Comparison of ENCODE assay signal across 9 mouse cellular contexts in genomic region chr11:116446308-116446887, GRCm38 (mm10). TPM values are rescaled to one million over a fixed set of nuclear protein-coding genes. Genes with fewer than 3 reads are reported as not detected.
DNase-seq lines count a peak whose midpoint lies in the region; ATAC-seq and TF ChIP-seq lines count a peak whose summit lies in the region.
"Had no signal": no experiment of that assay in that cellular context is flagged by ENCODE, and none has a peak within 500 bp of the region (broad histone marks: within the 10 kb centered on the region; RNA-seq: fewer than 3 reads in every experiment).

No protein-coding gene starts in this region.

- no peak overlapping the region for H3K9ac ChIP-seq in liver, embryonic 13.5 days
- no peak overlapping the region for H3K9ac ChIP-seq in liver, embryonic 12.5 days
- no peak overlapping the region for H3K9ac ChIP-seq in embryonic facial prominence, embryonic 14.5 days (ENCODE audit: low read depth, low read length)
- H3K9ac ChIP-seq in hindbrain, embryonic 15.5 days = no peak overlapping the region
- no peak overlapping the region for H3K9ac ChIP-seq in midbrain, postnatal 0 days (replicated peaks; ENCODE audit: low read length, poor library complexity, severe bottlenecking)

- peaks cover 27% of the 10 kb centered on the region for H3K27me3 ChIP-seq in liver, embryonic 13.5 days
- peaks cover 22% of the 10 kb centered on the region for H3K27me3 ChIP-seq in liver, embryonic 12.5 days (replicated peaks)
- H3K27me3 ChIP-seq in embryonic facial prominence, embryonic 14.5 days (replicated peaks; ENCODE audit: control insufficient read depth, insufficient read depth, low read length) = peaks cover 12% of the 10 kb centered on the region
- peaks cover 9% of the 10 kb centered on the region for H3K27me3 ChIP-seq in hindbrain, embryonic 15.5 days
- no peaks in the 10 kb centered on the region; the same call in 1 of the 2 replicates for H3K27me3 ChIP-seq in midbrain, postnatal 0 days (ENCODE audit: insufficient read depth, low read length)
- H3K27me3 ChIP-seq in cerebellum, adult 2 months (ENCODE audit: control insufficient read depth, insufficient read depth, low read length) = no peaks in the 10 kb centered on the region

- H3K4me1 ChIP-seq in liver, embryonic 13.5 days (replicated peaks) = peaks cover 9% of the 10 kb centered on the region
- H3K4me1 ChIP-seq in liver, embryonic 12.5 days = peaks cover 10% of the 10 kb centered on the region
- no peaks in the 10 kb centered on the region for H3K4me1 ChIP-seq in embryonic facial prominence, embryonic 14.5 days (ENCODE audit: control insufficient read depth, insufficient read depth, low read length)
- peaks cover 7% of the 10 kb centered on the region for H3K4me1 ChIP-seq in hindbrain, embryonic 15.5 days (replicated peaks)
- H3K4me1 ChIP-seq in midbrain, postnatal 0 days (ENCODE audit: insufficient read depth, low read length) = no peaks in the 10 kb centered on the region; the same call in 1 of the 2 replicates
- H3K4me1 ChIP-seq in cerebellum, adult 2 months (ENCODE audit: control insufficient read depth, insufficient read depth, low read length) = peaks cover 10% of the 10 kb centered on the region

- peak; percentile 9; the same call in 1 of the 2 replicates for ATAC-seq in liver, embryonic 13.5 days (ENCODE audit: low read depth)
- no peak for ATAC-seq in liver, embryonic 12.5 days
- ATAC-seq in embryonic facial prominence, embryonic 14.5 days (ENCODE audit: low read depth) = peak; percentile 11; the same call in 1 of the 2 replicates
- ATAC-seq in hindbrain, embryonic 15.5 days (ENCODE audit: low FRiP score, low read depth) = 0 out of 2 replicates have a peak, but pooled peaks have one; percentile 5
- ATAC-seq in midbrain, postnatal 0 days (ENCODE audit: low FRiP score) = no peak

- no peak overlapping the region for H3K4me3 ChIP-seq in liver, embryonic 13.5 days (replicated peaks)
- no peak overlapping the region for H3K4me3 ChIP-seq in liver, embryonic 12.5 days
- no peak overlapping the region for H3K4me3 ChIP-seq in embryonic facial prominence, embryonic 14.5 days (ENCODE audit: low read depth, low read length)
- H3K4me3 ChIP-seq in hindbrain, embryonic 15.5 days = no peak overlapping the region
- no peak overlapping the region for H3K4me3 ChIP-seq in midbrain, postnatal 0 days (ENCODE audit: low read depth, low read length)
- no peak overlapping the region for H3K4me3 ChIP-seq in cerebellum, adult 2 months (replicated peaks; ENCODE audit: insufficient read depth, low read depth, low read length)

- WGBS in liver, embryonic 13.5 days (ENCODE audit: insufficient replicate concordance) = 16% methylated on average over 19 of the region's 19 CpGs
- WGBS in liver, embryonic 12.5 days (ENCODE audit: insufficient replicate concordance) = 15% methylated on average over 19 of the region's 19 CpGs
- WGBS in embryonic facial prominence, embryonic 14.5 days = 13% methylated on average over 14 of the region's 19 CpGs
- WGBS in hindbrain, embryonic 15.5 days = 19% methylated on average over 19 of the region's 19 CpGs
- WGBS in midbrain, postnatal 0 days = 20% methylated on average over 19 of the region's 19 CpGs
- WGBS in cerebellum, adult 2 months = 16% methylated on average over 19 of the region's 19 CpGs

- TF ChIP-seq CTCF in midbrain, postnatal 0 days (IDR thresholded peaks at IDR 0.05) = no peak
- TF ChIP-seq CTCF in cerebellum, adult 2 months (IDR thresholded peaks at IDR 0.05; ENCODE audit: borderline replicate concordance, insufficient read depth, low read depth, low read length) = no peak

- no peaks in the 10 kb centered on the region for H3K36me3 ChIP-seq in liver, embryonic 13.5 days
- H3K36me3 ChIP-seq in liver, embryonic 12.5 days = no peaks in the 10 kb centered on the region
- H3K36me3 ChIP-seq in embryonic facial prominence, embryonic 14.5 days (ENCODE audit: control insufficient read depth, insufficient read depth, low read length) = no peaks in the 10 kb centered on the region
- no peaks in the 10 kb centered on the region for H3K36me3 ChIP-seq in hindbrain, embryonic 15.5 days
- H3K36me3 ChIP-seq in midbrain, postnatal 0 days (ENCODE audit: insufficient read depth, low read length) = no peaks in the 10 kb centered on the region

- no peak for TF ChIP-seq POLR2A in cerebellum, adult 2 months (IDR thresholded peaks at IDR 0.05; ENCODE audit: borderline replicate concordance, insufficient read depth, low read length)

- DNase-seq in liver, embryonic 13.5 days = no peak
- no peak for DNase-seq in embryonic facial prominence, embryonic 14.5 days (ENCODE audit: low spot score)
- no peak for DNase-seq in midbrain, postnatal 0 days (ENCODE audit: low spot score)
- no peak for DNase-seq in kidney, adult 11 months
- no peak for DNase-seq in cerebellum, adult 2 months
- DNase-seq in urinary bladder, adult 18-20 months (ENCODE audit: low spot score in 2 of 2) = no peak

- peaks cover 6% of the 10 kb centered on the region; the same call in 1 of the 2 replicates for H3K9me3 ChIP-seq in liver, embryonic 13.5 days (replicated peaks)
- peaks cover 10% of the 10 kb centered on the region for H3K9me3 ChIP-seq in liver, embryonic 12.5 days (replicated peaks)
- 0 out of 2 replicates have a peak, but pooled peaks cover 8% of the 10 kb centered on the region for H3K9me3 ChIP-seq in embryonic facial prominence, embryonic 14.5 days (ENCODE audit: control insufficient read depth, low read length)
- peaks cover 3% of the 10 kb centered on the region; the same call in 1 of the 2 replicates for H3K9me3 ChIP-seq in hindbrain, embryonic 15.5 days
- peaks cover 6% of the 10 kb centered on the region; the same call in 1 of the 2 replicates for H3K9me3 ChIP-seq in midbrain, postnatal 0 days (ENCODE audit: low read length)

- no peak overlapping the region for H3K4me2 ChIP-seq in liver, embryonic 13.5 days
- H3K4me2 ChIP-seq in liver, embryonic 12.5 days = no peak overlapping the region
- H3K4me2 ChIP-seq in embryonic facial prominence, embryonic 14.5 days (ENCODE audit: low read depth, low read length) = peak overlapping the region; percentile 18; the same call in 1 of the 2 replicates
- H3K4me2 ChIP-seq in hindbrain, embryonic 15.5 days = peak overlapping the region; percentile 27
- H3K4me2 ChIP-seq in midbrain, postnatal 0 days (ENCODE audit: low read depth, low read length, poor library complexity, severe bottlenecking) = peak overlapping the region; percentile 24; the same call in 1 of the 2 replicates

- no peak overlapping the region for H3K27ac ChIP-seq in liver, embryonic 13.5 days
- H3K27ac ChIP-seq in liver, embryonic 12.5 days = no peak overlapping the region
- H3K27ac ChIP-seq in embryonic facial prominence, embryonic 14.5 days (replicated peaks; ENCODE audit: low read depth, low read length) = no peak overlapping the region
- no peak overlapping the region for H3K27ac ChIP-seq in hindbrain, embryonic 15.5 days (replicated peaks)
- no peak overlapping the region for H3K27ac ChIP-seq in midbrain, postnatal 0 days (ENCODE audit: low read depth, low read length)
- H3K27ac ChIP-seq in cerebellum, adult 2 months (ENCODE audit: insufficient read depth, low read length) = no peak overlapping the region

RNA-seq across cellular contexts. Expression of gene Ubald2, which starts 12.5 kb away (rescaled TPM):
- 28.2 and 33.0 TPM in 2 replicates for polyA plus RNA-seq in liver, embryonic 13.5 days (2015; fragmentation: Nextera tagmentation; extraction: Ambion mirVana)
- 32.3 and 32.6 TPM in 2 replicates for polyA plus RNA-seq in liver, embryonic 12.5 days (2016; fragmentation: Nextera tagmentation; extraction: Ambion mirVana)
- polyA plus RNA-seq in embryonic facial prominence, embryonic 14.5 days (2014; fragmentation: Nextera tagmentation; extraction: Ambion mirVana) = 46.3 and 47.6 TPM in 2 replicates
- 42.7 and 44.3 TPM in 2 replicates for polyA plus RNA-seq in hindbrain, embryonic 15.5 days (2015; fragmentation: Nextera tagmentation; extraction: Ambion mirVana)
- 81.0 and 85.9 TPM in 2 replicates for total RNA-seq in midbrain, postnatal 0 days (2014; rRNA removed)
- 40.1 and 40.9 TPM in 2 replicates for polyA plus RNA-seq in midbrain, postnatal 0 days (2015; fragmentation: Nextera tagmentation; extraction: Ambion mirVana)
- polyA plus RNA-seq in cerebellum, adult 2 months (2012; rRNA removed) = 34.8 and 44.0 TPM in 2 replicates

RNA-seq across cellular contexts. Expression of gene Qrich2, which starts 19.6 kb away (rescaled TPM):
- polyA plus RNA-seq in liver, embryonic 13.5 days (2015; fragmentation: Nextera tagmentation; extraction: Ambion mirVana) = not detected in 2 replicates
- not detected in 2 replicates for polyA plus RNA-seq in liver, embryonic 12.5 days (2016; fragmentation: Nextera tagmentation; extraction: Ambion mirVana)
- polyA plus RNA-seq in embryonic facial prominence, embryonic 14.5 days (2014; fragmentation: Nextera tagmentation; extraction: Ambion mirVana) = 0.14 and 0.30 TPM in 2 replicates
- 0.07 and 0.47 TPM in 2 replicates for polyA plus RNA-seq in hindbrain, embryonic 15.5 days (2015; fragmentation: Nextera tagmentation; extraction: Ambion mirVana)
- total RNA-seq in midbrain, postnatal 0 days (2014; rRNA removed) = not detected in 2 replicates
- 0.14 and 0.15 TPM in 2 replicates for polyA plus RNA-seq in midbrain, postnatal 0 days (2015; fragmentation: Nextera tagmentation; extraction: Ambion mirVana)
- polyA plus RNA-seq in cerebellum, adult 2 months (2012; rRNA removed) = 0.05 TPM in 1 of 2 replicates, not detected in the other
- total RNA-seq: gastrocnemius, adult 18-20 months had no signal

RNA-seq across cellular contexts. Expression of gene Rnf157, which starts 33.6 kb away (rescaled TPM):
- 1.1 and 1.4 TPM in 2 replicates for polyA plus RNA-seq in liver, embryonic 13.5 days (2015; fragmentation: Nextera tagmentation; extraction: Ambion mirVana)
- polyA plus RNA-seq in liver, embryonic 12.5 days (2016; fragmentation: Nextera tagmentation; extraction: Ambion mirVana) = 2.9 and 4.3 TPM in 2 replicates
- polyA plus RNA-seq in embryonic facial prominence, embryonic 14.5 days (2014; fragmentation: Nextera tagmentation; extraction: Ambion mirVana) = 17.7 and 18.2 TPM in 2 replicates
- polyA plus RNA-seq in hindbrain, embryonic 15.5 days (2015; fragmentation: Nextera tagmentation; extraction: Ambion mirVana) = 69.8 and 78.1 TPM in 2 replicates
- total RNA-seq in midbrain, postnatal 0 days (2014; rRNA removed) = 113 and 138 TPM in 2 replicates
- polyA plus RNA-seq in midbrain, postnatal 0 days (2015; fragmentation: Nextera tagmentation; extraction: Ambion mirVana) = 53.7 and 57.0 TPM in 2 replicates
- 121 and 147 TPM in 2 replicates for polyA plus RNA-seq in cerebellum, adult 2 months (2012; rRNA removed)

RNA-seq across cellular contexts. Expression of gene Prpsap1, which starts 47.6 kb away (rescaled TPM):
- polyA plus RNA-seq in liver, embryonic 13.5 days (2015; fragmentation: Nextera tagmentation; extraction: Ambion mirVana) = 59.3 and 62.7 TPM in 2 replicates
- polyA plus RNA-seq in liver, embryonic 12.5 days (2016; fragmentation: Nextera tagmentation; extraction: Ambion mirVana) = 69.9 and 77.1 TPM in 2 replicates
- 122 and 145 TPM in 2 replicates for polyA plus RNA-seq in embryonic facial prominence, embryonic 14.5 days (2014; fragmentation: Nextera tagmentation; extraction: Ambion mirVana)
- 181 and 186 TPM in 2 replicates for polyA plus RNA-seq in hindbrain, embryonic 15.5 days (2015; fragmentation: Nextera tagmentation; extraction: Ambion mirVana)
- 110 and 113 TPM in 2 replicates for total RNA-seq in midbrain, postnatal 0 days (2014; rRNA removed)
- polyA plus RNA-seq in midbrain, postnatal 0 days (2015; fragmentation: Nextera tagmentation; extraction: Ambion mirVana) = 156 and 157 TPM in 2 replicates
- 114 and 129 TPM in 2 replicates for polyA plus RNA-seq in cerebellum, adult 2 months (2012; rRNA removed)

Comparison
In these comparisons a context has a peak if more than half of its experiments do, and no peak if none do; other contexts are left out.
1. ATAC-seq: peak in liver, embryonic 13.5 days (single experiment), embryonic facial prominence, embryonic 14.5 days (single experiment) and hindbrain, embryonic 15.5 days (single experiment); none in liver, embryonic 12.5 days (single experiment) and midbrain, postnatal 0 days (single experiment).
2. H3K4me2 ChIP-seq: peak in embryonic facial prominence, embryonic 14.5 days (single experiment), hindbrain, embryonic 15.5 days (single experiment) and midbrain, postnatal 0 days (single experiment); none in liver, embryonic 13.5 days (single experiment) and liver, embryonic 12.5 days (single experiment).